In genomic region chr1:58713893-58714231, GRCm38 (mm10) we compare ENCODE assay signal across 8 mouse cellular contexts. TPM values are rescaled to one million over a fixed set of nuclear protein-coding genes. Genes with fewer than 3 reads are reported as not detected.
DNase-seq lines count a peak whose midpoint lies in the region; ATAC-seq and TF ChIP-seq lines count a peak whose summit lies in the region.

No protein-coding gene starts in this region.

- H3K9me3 ChIP-seq in embryonic facial prominence, embryonic 13.5 days, result no peaks in the 10 kb centered on the region
- H3K9me3 ChIP-seq in heart, embryonic 15.5 days (replicated peaks), result no peaks in the 10 kb centered on the region
- no peaks in the 10 kb centered on the region for H3K9me3 ChIP-seq in kidney, postnatal 0 days (replicated peaks; ENCODE audit: low read length)
- no peaks in the 10 kb centered on the region for H3K9me3 ChIP-seq in stomach, embryonic 16.5 days (replicated peaks; ENCODE audit: control insufficient read depth, low read length)

- peaks cover 28% of the 10 kb centered on the region for H3K36me3 ChIP-seq in embryonic facial prominence, embryonic 13.5 days
- peaks cover 17% of the 10 kb centered on the region; the same call in 1 of the 2 replicates for H3K36me3 ChIP-seq in heart, embryonic 15.5 days
- H3K36me3 ChIP-seq in kidney, postnatal 0 days (ENCODE audit: insufficient read depth, low read length), result 0 out of 2 replicates have a peak, but pooled peaks cover 11% of the 10 kb centered on the region
- no peaks in the 10 kb centered on the region; the same call in 1 of the 2 replicates for H3K36me3 ChIP-seq in stomach, embryonic 16.5 days (ENCODE audit: control insufficient read depth, insufficient read depth, low read length)

- H3K4me2 ChIP-seq in embryonic facial prominence, embryonic 13.5 days, result peak overlapping the region; percentile 69
- peak overlapping the region; percentile 59 for H3K4me2 ChIP-seq in heart, embryonic 15.5 days
- H3K4me2 ChIP-seq in kidney, postnatal 0 days (ENCODE audit: low read length), result peak overlapping the region; percentile 83
- H3K4me2 ChIP-seq in stomach, embryonic 16.5 days (ENCODE audit: low read depth, low read length), result peak overlapping the region; percentile 81

- peaks cover 26% of the 10 kb centered on the region for H3K4me1 ChIP-seq in embryonic facial prominence, embryonic 13.5 days
- H3K4me1 ChIP-seq in heart, embryonic 15.5 days (replicated peaks), result peaks cover 30% of the 10 kb centered on the region
- peaks cover 12% of the 10 kb centered on the region; the same call in 1 of the 2 replicates for H3K4me1 ChIP-seq in kidney, postnatal 0 days (replicated peaks; ENCODE audit: insufficient read depth, low read length)
- peaks cover 5% of the 10 kb centered on the region; the same call in 1 of the 2 replicates for H3K4me1 ChIP-seq in stomach, embryonic 16.5 days (ENCODE audit: control insufficient read depth, insufficient read depth, low read length)

- DNase-seq in 3T3-L1 (ENCODE audit: low read depth, low spot score) (peak; percentile 71), NIH3T3 (ENCODE audit: low read depth) (peak; percentile 88)
- DNase-seq in kidney, postnatal 0 days (ENCODE audit: low spot score), result no peak
- peak; percentile 72 for DNase-seq in lung, postnatal 25 days (ENCODE audit: low spot score)
- DNase-seq in spleen, adult 18-20 months, result no peak

- H3K4me3 ChIP-seq in embryonic facial prominence, embryonic 13.5 days, result peak overlapping the region; percentile 67
- H3K4me3 ChIP-seq in heart, embryonic 15.5 days, result peak overlapping the region; percentile 78
- H3K4me3 ChIP-seq in kidney, postnatal 0 days (replicated peaks; ENCODE audit: low read depth, low read length), result peak overlapping the region; percentile 81
- peak overlapping the region; percentile 72 for H3K4me3 ChIP-seq in stomach, embryonic 16.5 days (replicated peaks; ENCODE audit: low read length)

- H3K27ac ChIP-seq in embryonic facial prominence, embryonic 13.5 days, result peak overlapping the region; percentile 97
- H3K27ac ChIP-seq in heart, embryonic 15.5 days, result peak overlapping the region; percentile 100
- H3K27ac ChIP-seq in kidney, postnatal 0 days, result peak overlapping the region; percentile 100
- H3K27ac ChIP-seq in stomach, embryonic 16.5 days (ENCODE audit: low read length), result peak overlapping the region; percentile 100

- no peak for TF ChIP-seq CTCF in kidney, postnatal 0 days (IDR thresholded peaks at IDR 0.05; ENCODE audit: low read depth)

- peak overlapping the region; percentile 91 for H3K9ac ChIP-seq in embryonic facial prominence, embryonic 13.5 days
- peak overlapping the region; percentile 84 for H3K9ac ChIP-seq in heart, embryonic 15.5 days
- H3K9ac ChIP-seq in kidney, postnatal 0 days (ENCODE audit: low read depth, low read length), result peak overlapping the region; percentile 91
- peak overlapping the region; percentile 86 for H3K9ac ChIP-seq in stomach, embryonic 16.5 days (ENCODE audit: low read length)

- no peak for ATAC-seq in embryonic facial prominence, embryonic 13.5 days (ENCODE audit: insufficient number of reproducible peaks, insufficient read depth, low FRiP score, low TSS enrichment, low read depth)
- ATAC-seq in heart, embryonic 15.5 days (replicated peaks; ENCODE audit: insufficient number of reproducible peaks, insufficient read depth, low FRiP score, low read depth), result no peak
- ATAC-seq in kidney, postnatal 0 days (replicated peaks; ENCODE audit: low FRiP score, low read depth), result no peak
- no peak for ATAC-seq in stomach, embryonic 16.5 days (ENCODE audit: insufficient read depth, low FRiP score)

- 41% methylated on average over 4 of the region's 4 CpGs for whole genome bisulfite sequencing in embryonic facial prominence, embryonic 13.5 days
- 25% methylated on average over 4 of the region's 4 CpGs for WGBS in heart, embryonic 15.5 days
- 14% methylated on average over 4 of the region's 4 CpGs for WGBS in kidney, postnatal 0 days
- WGBS in stomach, embryonic 16.5 days, result 16% methylated on average over 4 of the region's 4 CpGs

- H3K27me3 ChIP-seq in embryonic facial prominence, embryonic 13.5 days, result no peaks in the 10 kb centered on the region
- H3K27me3 ChIP-seq in heart, embryonic 15.5 days, result no peaks in the 10 kb centered on the region
- no peaks in the 10 kb centered on the region for H3K27me3 ChIP-seq in kidney, postnatal 0 days (ENCODE audit: insufficient read depth, low read length)
- H3K27me3 ChIP-seq in stomach, embryonic 16.5 days (ENCODE audit: control insufficient read depth, insufficient read depth, low read length), result no peaks in the 10 kb centered on the region

RNA-seq across cellular contexts. Expression of gene Cflar, which starts 2.6 kb away (rescaled TPM):
- polyA plus RNA-seq in embryonic facial prominence, embryonic 13.5 days (2015; fragmentation: Nextera tagmentation; extraction: Ambion mirVana), result 39.0 and 44.4 TPM in 2 replicates
- polyA plus RNA-seq in heart, embryonic 15.5 days (2015; fragmentation: Nextera tagmentation; extraction: Ambion mirVana), result 37.0 and 37.7 TPM in 2 replicates
- polyA plus RNA-seq in kidney, postnatal 0 days (2015; fragmentation: Nextera tagmentation; extraction: Ambion mirVana), result 62.1 and 66.4 TPM in 2 replicates
- polyA plus RNA-seq in stomach, embryonic 16.5 days (2015; fragmentation: Nextera tagmentation; extraction: Ambion mirVana), result 34.2 and 37.4 TPM in 2 replicates

RNA-seq across cellular contexts. Expression of gene Als2cr12, which starts 18.1 kb away (rescaled TPM):
- not detected in 2 replicates for polyA plus RNA-seq in embryonic facial prominence, embryonic 13.5 days (2015; fragmentation: Nextera tagmentation; extraction: Ambion mirVana)
- polyA plus RNA-seq in heart, embryonic 15.5 days (2015; fragmentation: Nextera tagmentation; extraction: Ambion mirVana), result not detected in 2 replicates
- 0.92 and 0.96 TPM in 2 replicates for polyA plus RNA-seq in kidney, postnatal 0 days (2015; fragmentation: Nextera tagmentation; extraction: Ambion mirVana)
- polyA plus RNA-seq in stomach, embryonic 16.5 days (2015; fragmentation: Nextera tagmentation; extraction: Ambion mirVana), result 0.30 and 0.43 TPM in 2 replicates

Comparison
In these comparisons a context has a peak if more than half of its experiments do, and no peak if none do; other contexts are left out.
1. DNase-seq: peak in 3T3-L1 (single experiment), NIH3T3 (single experiment) and lung, postnatal 25 days (single experiment); none in kidney, postnatal 0 days (single experiment) and spleen, adult 18-20 months (0 of 2).
2. Peak in every context shown above with its lines, with median percentiles within 50 percentile points of each other: H3K27ac ChIP-seq, H3K4me2 ChIP-seq, H3K4me3 ChIP-seq and H3K9ac ChIP-seq.